Mouse (Mus musculus) layer of hippocampus, adult 9-10 months (tissue): ENCODE data around the gene Szrd1.

Experiments
- DNase-seq: peaks from one replicate; pipeline ENCODE4 v3.0.0; 2022; ENCODE audit warnings: low spot score

Gene Szrd1

DNA sequence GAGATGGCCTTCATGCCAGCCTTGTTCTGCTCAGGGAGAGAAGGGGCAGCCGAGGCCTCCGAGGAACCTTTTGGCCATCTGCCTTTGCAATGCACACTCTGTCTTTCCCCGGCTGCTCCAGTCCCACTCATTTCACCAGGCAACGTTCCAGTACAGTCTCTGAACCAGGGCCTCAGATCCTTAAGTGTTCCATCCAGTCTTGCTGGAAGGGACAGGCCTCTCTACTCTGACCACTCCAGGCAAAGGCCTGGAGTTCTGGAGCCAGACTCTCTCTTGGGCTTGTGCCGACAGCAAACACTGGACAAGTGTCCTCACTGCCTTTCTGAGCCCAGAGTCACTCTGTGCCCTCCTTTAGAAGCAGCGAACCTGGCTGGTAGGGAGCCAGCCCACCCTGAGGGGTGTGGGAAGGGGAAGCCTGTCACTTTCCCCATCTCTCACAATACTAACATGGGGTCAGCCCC, 25.0 kb downstream of the Szrd1 start:
- no peak for DNase-seq

DNA sequence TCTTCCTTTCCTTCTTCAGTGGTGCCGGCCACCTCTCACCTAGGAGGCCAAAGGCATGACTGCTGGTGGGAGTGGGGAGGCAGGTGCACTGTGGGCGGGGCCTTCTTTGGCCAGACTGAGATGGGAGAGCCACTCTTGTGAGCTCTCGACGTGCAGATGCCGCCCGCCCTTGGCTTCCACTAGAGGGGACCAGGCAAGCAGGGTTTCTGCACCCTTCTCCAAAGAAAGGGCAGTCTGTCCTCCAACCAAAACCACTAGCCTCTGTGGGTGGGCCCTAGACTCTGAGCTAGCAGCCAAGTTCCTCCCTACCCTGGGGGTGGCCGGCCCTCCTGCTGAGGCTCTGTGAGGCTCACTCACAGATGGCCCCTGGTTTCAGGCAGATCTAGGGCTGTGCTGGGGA, 25.7 kb downstream of the Szrd1 start:
- DNase-seq, result no peak

DNA sequence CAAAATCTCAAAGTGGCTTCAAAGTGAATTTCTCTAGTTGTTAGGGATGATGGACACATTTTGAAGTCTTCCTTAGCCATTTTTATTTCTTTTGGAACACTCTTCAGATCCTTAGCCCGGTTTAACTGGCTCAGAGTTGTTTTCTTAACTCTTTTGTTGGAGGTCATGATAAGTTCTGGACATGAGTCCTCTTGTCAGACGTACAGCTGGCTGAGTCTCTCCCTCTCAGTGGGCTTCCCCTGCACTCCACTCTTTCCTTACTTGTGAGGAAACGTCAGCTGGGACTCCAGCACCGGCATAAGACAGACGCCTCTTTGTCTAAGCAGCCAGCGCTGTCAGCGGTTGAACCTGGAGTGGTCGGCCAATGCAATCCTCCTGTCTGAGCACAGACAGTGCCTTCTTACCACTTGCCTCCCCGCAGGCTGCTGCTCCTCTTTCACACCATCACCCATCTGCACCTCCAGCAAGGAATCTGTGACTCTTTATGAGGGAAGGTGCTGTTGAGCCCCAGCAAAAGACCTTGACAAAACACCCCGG, 31.3 kb downstream of the Szrd1 start:
- no peak for DNase-seq

DNA sequence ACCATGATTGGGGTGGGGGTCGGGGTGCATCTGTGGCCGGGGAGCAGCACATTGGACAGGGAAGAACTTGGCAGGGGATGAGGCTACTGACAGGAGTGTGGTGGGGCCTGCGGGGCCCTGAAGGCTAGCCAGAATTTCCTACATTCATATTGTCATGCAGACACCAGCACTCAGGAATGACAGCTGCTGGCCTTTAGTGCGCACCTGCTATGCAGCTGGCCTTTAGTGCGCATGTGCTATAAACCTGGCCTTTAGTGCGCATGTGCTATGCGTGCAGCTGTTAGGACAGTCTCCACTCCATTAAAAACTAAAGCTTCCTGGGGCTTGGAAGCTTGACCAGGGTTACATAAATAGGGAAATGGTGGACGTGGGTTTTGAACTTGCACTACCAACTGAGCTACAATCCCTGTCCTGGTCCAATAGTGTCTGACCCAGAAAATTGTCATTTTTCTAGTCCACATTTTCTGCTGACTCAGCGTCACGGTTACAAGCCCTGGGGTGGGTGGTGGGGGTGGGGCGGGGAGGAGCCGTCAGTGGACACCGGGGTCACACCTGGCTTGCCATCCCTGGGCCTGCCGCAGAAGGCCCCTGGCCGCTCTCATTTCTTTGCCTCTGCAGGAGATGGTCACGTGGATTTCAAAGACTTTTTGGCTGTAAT, 32.9 kb downstream of the Szrd1 start:
- no peak for DNase-seq

- no peak for DNase-seq
Measured at GRCm38 (mm10) chr4:141101855-141102254, 37.7 kb downstream of the Szrd1 start.

GRCm38 (mm10) chr4:141101291-141101690, 38.3 kb downstream of the Szrd1 start:
- DNase-seq, result no peak

- no peak for DNase-seq
Measured at GRCm38 (mm10) chr4:141099956-141100355, 39.6 kb downstream of the Szrd1 start.

- DNase-seq, result no peak
Measured at GRCm38 (mm10) chr4:141098935-141099334, 40.6 kb downstream of the Szrd1 start.

- DNase-seq, result no peak
Measured at GRCm38 (mm10) chr4:141096710-141097109, 42.9 kb downstream of the Szrd1 start.

- DNase-seq, result no peak
Measured at GRCm38 (mm10) chr4:141095016-141095415, 44.6 kb downstream of the Szrd1 start.

DNA sequence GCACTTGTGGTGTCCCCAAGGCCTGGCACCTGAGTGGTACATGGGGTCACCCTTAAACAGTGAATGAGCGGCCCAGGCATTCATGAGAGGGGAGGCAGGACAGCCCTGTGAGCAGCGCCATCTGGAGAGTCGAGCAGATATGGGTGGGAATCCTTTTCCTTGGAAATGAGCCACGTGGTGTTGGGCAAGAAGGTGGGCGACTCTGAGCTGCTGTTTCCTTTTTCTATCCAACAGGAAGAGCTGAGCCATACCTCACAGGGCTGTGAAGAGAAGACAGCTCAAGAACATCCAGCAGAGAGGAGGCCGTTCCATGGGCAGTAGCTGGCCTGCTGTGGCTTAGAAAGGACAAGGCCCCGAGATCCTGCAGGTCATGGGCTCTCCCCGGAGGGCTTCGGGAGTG, 50.9 kb downstream of the Szrd1 start:
- no peak for DNase-seq

- DNase-seq, result no peak
Measured at GRCm38 (mm10) chr4:141088033-141088432, 51.5 kb downstream of the Szrd1 start, which contains the start of gene Spata21. Gene Spata21 (plus strand): TSS chr4:141088333.

DNA sequence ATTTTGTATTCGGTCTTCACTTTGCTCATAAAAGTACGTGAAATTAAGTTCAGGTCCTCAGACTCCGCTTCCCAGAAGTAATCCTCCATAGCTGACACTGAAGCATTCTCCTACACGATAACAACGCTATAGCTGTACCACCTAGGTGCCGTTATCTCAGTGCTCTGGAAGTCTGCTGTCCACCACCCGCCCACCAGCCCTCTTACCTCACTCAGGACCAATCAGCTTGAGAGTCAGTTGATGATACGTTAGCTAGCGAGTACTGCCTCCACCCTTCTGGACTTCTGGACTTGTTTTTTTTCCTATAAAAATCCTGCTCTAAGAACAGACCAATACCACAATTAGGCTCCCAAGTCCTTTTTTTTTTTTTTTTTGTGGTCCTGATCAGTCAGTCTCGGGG, 52.7 kb downstream of the Szrd1 start:
- DNase-seq, result no peak

- no peak for DNase-seq
Measured at GRCm38 (mm10) chr4:141078510-141079137, 61.0 kb downstream of the Szrd1 start.

- DNase-seq, result peak; percentile 87
Measured at GRCm38 (mm10) chr4:141077681-141078509, 61.7 kb downstream of the Szrd1 start, which contains the start of gene Necap2. Gene Necap2 (minus strand): TSS chr4:141078357.

GRCm38 (mm10) chr4:141076761-141077506, 62.6 kb downstream of the Szrd1 start:
- no peak for DNase-seq

- no peak for DNase-seq
Measured at GRCm38 (mm10) chr4:141074109-141074508, 65.5 kb downstream of the Szrd1 start.

DNA sequence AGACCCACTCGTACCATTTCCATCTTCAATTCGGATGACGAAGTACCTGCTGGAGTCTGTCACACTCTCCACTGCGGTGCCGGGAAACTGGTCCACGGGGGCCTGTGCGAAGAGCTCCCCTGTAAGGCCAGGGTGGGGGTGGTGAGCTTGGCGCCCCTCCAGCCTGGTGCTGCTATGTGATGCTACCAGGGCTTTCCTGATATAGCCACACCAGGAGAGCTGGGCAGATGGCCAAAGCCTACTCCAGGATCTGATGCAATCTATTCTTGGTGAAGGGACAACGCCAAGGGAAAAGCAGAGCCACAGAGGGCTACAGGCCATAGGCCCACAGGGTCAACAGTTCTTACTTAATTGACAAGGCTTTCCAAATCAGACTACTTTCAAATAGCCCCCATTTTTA, 65.9 kb downstream of the Szrd1 start:
- no peak for DNase-seq

GRCm38 (mm10) chr4:141072502-141072901, 67.1 kb downstream of the Szrd1 start:
- no peak for DNase-seq

GRCm38 (mm10) chr4:141069731-141070130, 69.8 kb downstream of the Szrd1 start:
- no peak for DNase-seq

GRCm38 (mm10) chr4:141068655-141069054, 70.9 kb downstream of the Szrd1 start:
- no peak for DNase-seq
